Mouse (Mus musculus) limb, embryonic 13.5 days (tissue): ENCODE measurements around the gene Stk38l. TPM values are rescaled to one million over a fixed set of nuclear protein-coding genes. Genes with fewer than 3 reads are reported as not detected.

Experiments
- polyA plus RNA-seq: library from polyadenylated mRNA; unstranded; fragments of >200 nt; fragmentation: Nextera tagmentation; extraction: Ambion mirVana; gene quantifications from 2 replicates; pipeline ENCODE4 v1.2.1, GENCODE M21; 2015

The Stk38l gene
- polyA plus RNA-seq, 1 experiment from 2014 or later: 23.0 TPM

Other genes starting within 250 kb of the Stk38l start
- 10.2 and 13.3 TPM in 2 replicates for gene Itpr2, start 222.8 kb upstream of the Stk38l start, polyA plus RNA-seq
- gene Fgfr1op2, start 147.8 kb upstream of the Stk38l start, polyA plus RNA-seq: 93.5 and 100 TPM in 2 replicates
- gene Ints13, start 147.2 kb upstream of the Stk38l start, polyA plus RNA-seq: 69.8 and 78.4 TPM in 2 replicates
- gene Med21, start 82.4 kb upstream of the Stk38l start, polyA plus RNA-seq: 160 and 165 TPM in 2 replicates
- 38.3 and 39.2 TPM in 2 replicates for gene Tm7sf3, start 82.2 kb upstream of the Stk38l start, polyA plus RNA-seq
- 7.3 and 10.2 TPM in 2 replicates for gene Arntl2, start 71.1 kb downstream of the Stk38l start, polyA plus RNA-seq
- not detected in 2 replicates for gene Smco2, start 125.1 kb downstream of the Stk38l start, polyA plus RNA-seq
- gene Ppfibp1, start 163.5 kb downstream of the Stk38l start, polyA plus RNA-seq: 61.1 and 68.5 TPM in 2 replicates
- gene 1700034J05Rik, start 229.4 kb downstream of the Stk38l start, polyA plus RNA-seq: 0.18 and 0.31 TPM in 2 replicates